Mouse (Mus musculus): Measurements from ENCODE around the gene Ywhag. TPM values are rescaled to one million over a fixed set of nuclear protein-coding genes. Genes with fewer than 3 reads are reported as not detected.
A peak's percentile ranks its signal among the peaks of the same experiment; 100 is the strongest.

Ywhag gene
- polyA plus RNA-seq, 1 experiment from 2014 or later, result 66.8 TPM

DNA sequence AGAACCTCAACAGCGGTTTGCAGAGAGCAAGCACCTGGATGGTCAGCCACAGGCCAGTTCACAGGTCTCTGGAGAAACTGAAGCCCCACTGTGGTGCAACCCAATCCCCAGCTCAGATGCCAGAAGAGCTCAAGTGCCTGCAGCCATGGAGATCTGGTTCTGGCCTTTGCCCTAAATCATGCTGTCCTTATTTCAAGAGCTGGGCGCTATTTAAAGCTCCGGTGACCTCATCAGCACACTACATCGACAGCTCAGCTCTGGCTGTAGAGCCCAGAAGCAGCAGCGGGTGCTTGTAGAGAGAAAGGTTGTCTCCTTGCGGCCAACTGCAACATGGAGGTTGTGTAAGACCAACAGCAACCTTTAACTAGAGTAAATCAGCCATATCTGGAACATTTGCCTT lies 20.3 kb downstream of the Ywhag start:
- DNase-seq, result peak; percentile 55
- 54% methylated on average over 6 of the region's 6 CpGs for WGBS (ENCODE audit: insufficient replicate concordance)
- peak; percentile 86 for ATAC-seq
- Histone ChIP-seq H3K4me3 (ENCODE audit: low read depth, low read length) (no peak overlapping the region), H3K27ac (ENCODE audit: low read depth) (peak overlapping the region; percentile 74), H3K4me2 (ENCODE audit: low read depth, low read length) (no peak overlapping the region), H3K27me3 (ENCODE audit: insufficient read depth, low read length) (no peaks in the 10 kb centered on the region), H3K4me1 (ENCODE audit: insufficient read depth) (peaks cover 39% of the 10 kb centered on the region), H3K9me3 (ENCODE audit: low read length) (no peaks in the 10 kb centered on the region), H3K36me3 (replicated peaks; ENCODE audit: insufficient read depth, low read length) (peaks cover 48% of the 10 kb centered on the region), H3K9ac (replicated peaks) (no peak overlapping the region)
- TF ChIP-seq EP300 (IDR thresholded peaks at IDR 0.05; ENCODE audit: low read depth) (peak; percentile 53; the same call in 1 of the 2 replicates), CTCF (IDR thresholded peaks at IDR 0.05; ENCODE audit: low read depth) (peak; percentile 13; the same call in 1 of the 2 replicates)

- WGBS (ENCODE audit: insufficient replicate concordance), result 34% methylated on average over 5 of the region's 5 CpGs
- Histone ChIP-seq H3K27me3 (ENCODE audit: insufficient read depth, low read length) (no peaks in the 10 kb centered on the region), H3K4me2 (ENCODE audit: low read depth, low read length) (no peak overlapping the region), H3K36me3 (replicated peaks; ENCODE audit: insufficient read depth, low read length) (peaks cover 43% of the 10 kb centered on the region), H3K4me3 (ENCODE audit: low read depth, low read length) (no peak overlapping the region), H3K9me3 (ENCODE audit: low read length) (no peaks in the 10 kb centered on the region), H3K4me1 (ENCODE audit: insufficient read depth) (peaks cover 43% of the 10 kb centered on the region), H3K9ac (replicated peaks) (no peak overlapping the region), H3K27ac (ENCODE audit: low read depth) (peak overlapping the region; percentile 74)
- no peak for DNase-seq
- TF ChIP-seq CTCF (IDR thresholded peaks at IDR 0.05; ENCODE audit: low read depth), result no peak
- no peak for TF ChIP-seq EP300 (IDR thresholded peaks at IDR 0.05; ENCODE audit: low read depth)
- ATAC-seq, result no peak
These were observed 21.2 kb downstream of the Ywhag start for GRCm38 (mm10) chr5:135913201-135913600.

DNA sequence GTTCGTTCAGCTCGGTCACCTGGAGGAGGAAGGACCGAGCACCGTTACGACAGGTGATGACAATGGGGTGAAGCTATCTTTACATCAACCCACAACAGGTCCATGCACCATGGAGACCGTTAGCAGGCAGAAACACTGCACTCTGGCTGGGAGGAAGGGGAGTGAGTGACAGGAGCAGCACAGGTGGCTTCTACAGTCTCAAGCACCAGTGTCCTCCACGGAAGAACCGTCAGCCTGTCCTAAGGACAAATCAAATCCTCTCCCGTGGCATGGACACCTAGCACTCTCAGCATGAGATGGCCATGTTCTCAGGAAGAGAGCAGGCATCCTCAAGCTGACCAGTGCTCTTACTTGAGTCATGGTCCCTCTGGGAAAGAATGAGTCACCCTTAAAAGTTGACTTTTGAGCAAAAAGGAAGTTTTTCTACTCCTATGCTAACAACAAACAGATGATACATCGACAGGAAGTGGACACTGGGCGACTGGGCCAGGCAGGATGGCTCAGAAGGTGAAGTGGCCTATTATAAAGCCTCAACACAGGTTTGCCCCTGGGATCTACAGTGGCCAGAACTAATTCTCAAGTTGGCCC lies 22.7 kb downstream of the Ywhag start:
- no peak for ATAC-seq
- H3K36me3 ChIP-seq (replicated peaks; ENCODE audit: insufficient read depth, low read length), result peaks cover 39% of the 10 kb centered on the region
- H3K4me2 ChIP-seq (ENCODE audit: low read depth, low read length), result no peak overlapping the region

GRCm38 (mm10) chr5:135910813-135911212 lies 23.6 kb downstream of the Ywhag start:
- Histone ChIP-seq H3K9me3 (ENCODE audit: low read length) (no peaks in the 10 kb centered on the region), H3K27me3 (ENCODE audit: insufficient read depth, low read length) (no peaks in the 10 kb centered on the region), H3K4me1 (ENCODE audit: insufficient read depth) (peaks cover 48% of the 10 kb centered on the region), H3K9ac (replicated peaks) (no peak overlapping the region), H3K27ac (ENCODE audit: low read depth) (no peak overlapping the region), H3K36me3 (replicated peaks; ENCODE audit: insufficient read depth, low read length) (peaks cover 38% of the 10 kb centered on the region), H3K4me3 (ENCODE audit: low read depth, low read length) (no peak overlapping the region), H3K4me2 (ENCODE audit: low read depth, low read length) (no peak overlapping the region)
- ATAC-seq, result no peak
- WGBS (ENCODE audit: insufficient replicate concordance), result 90% methylated on average over 25 of the region's 25 CpGs
- TF ChIP-seq EP300 (IDR thresholded peaks at IDR 0.05; ENCODE audit: low read depth), result no peak
- TF ChIP-seq CTCF (IDR thresholded peaks at IDR 0.05; ENCODE audit: low read depth), result no peak
- DNase-seq, result no peak

More for the DNA sequence above, 22.7 kb downstream of the Ywhag start:
- no peak for DNase-seq
- Histone ChIP-seq H3K4me1 (ENCODE audit: insufficient read depth) (peaks cover 51% of the 10 kb centered on the region), H3K9me3 (ENCODE audit: low read length) (no peaks in the 10 kb centered on the region), H3K27me3 (ENCODE audit: insufficient read depth, low read length) (no peaks in the 10 kb centered on the region), H3K9ac (replicated peaks) (no peak overlapping the region), H3K4me3 (ENCODE audit: low read depth, low read length) (no peak overlapping the region), H3K27ac (ENCODE audit: low read depth) (0 out of 2 replicates have a peak overlapping the region, but pooled peaks have one; percentile 24)
- 81% methylated on average over 11 of the region's 11 CpGs for WGBS (ENCODE audit: insufficient replicate concordance)
- TF ChIP-seq EP300 (IDR thresholded peaks at IDR 0.05; ENCODE audit: low read depth) (no peak), CTCF (IDR thresholded peaks at IDR 0.05; ENCODE audit: low read depth) (no peak)

GRCm38 (mm10) chr5:135909646-135910045 lies 24.8 kb downstream of the Ywhag start:
- Histone ChIP-seq H3K4me1 (ENCODE audit: insufficient read depth) (peaks cover 43% of the 10 kb centered on the region), H3K27me3 (ENCODE audit: insufficient read depth, low read length) (no peaks in the 10 kb centered on the region), H3K4me3 (ENCODE audit: low read depth, low read length) (no peak overlapping the region), H3K9ac (replicated peaks) (peak overlapping the region; percentile 44), H3K27ac (ENCODE audit: low read depth) (peak overlapping the region; percentile 94), H3K36me3 (replicated peaks; ENCODE audit: insufficient read depth, low read length) (peaks cover 36% of the 10 kb centered on the region), H3K9me3 (ENCODE audit: low read length) (no peaks in the 10 kb centered on the region), H3K4me2 (ENCODE audit: low read depth, low read length) (no peak overlapping the region)
- DNase-seq (no peak), ATAC-seq (no peak)
- TF ChIP-seq CTCF (IDR thresholded peaks at IDR 0.05; ENCODE audit: low read depth), result no peak
- no peak for TF ChIP-seq EP300 (IDR thresholded peaks at IDR 0.05; ENCODE audit: low read depth)
- WGBS (ENCODE audit: insufficient replicate concordance), result 67% methylated on average over 10 of the region's 10 CpGs

GRCm38 (mm10) chr5:135908989-135909388 lies 25.4 kb downstream of the Ywhag start:
- peak overlapping the region; percentile 46; the same call in 1 of the 2 replicates for H3K9ac ChIP-seq (replicated peaks)
- no peak overlapping the region for H3K4me3 ChIP-seq (ENCODE audit: low read depth, low read length)
- H3K27ac ChIP-seq (ENCODE audit: low read depth), result peak overlapping the region; percentile 94
- TF ChIP-seq CTCF (IDR thresholded peaks at IDR 0.05; ENCODE audit: low read depth) (no peak), EP300 (IDR thresholded peaks at IDR 0.05; ENCODE audit: low read depth) (peak; percentile 69; the same call in 1 of the 2 replicates)
- H3K4me1 ChIP-seq (ENCODE audit: insufficient read depth), result peaks cover 44% of the 10 kb centered on the region
- H3K9me3 ChIP-seq (ENCODE audit: low read length), result no peaks in the 10 kb centered on the region
- DNase-seq, result no peak
- peaks cover 36% of the 10 kb centered on the region for H3K36me3 ChIP-seq (replicated peaks; ENCODE audit: insufficient read depth, low read length)
- no peaks in the 10 kb centered on the region for H3K27me3 ChIP-seq (ENCODE audit: insufficient read depth, low read length)
- 70% methylated on average over 16 of the region's 16 CpGs for WGBS (ENCODE audit: insufficient replicate concordance)
- H3K4me2 ChIP-seq (ENCODE audit: low read depth, low read length), result peak overlapping the region; percentile 38
- peak; percentile 68 for ATAC-seq
